Mouse (Mus musculus) forebrain, embryonic 10.5 days (tissue): Measurements from ENCODE around the gene Baiap2l2. TPM values are rescaled to one million over a fixed set of nuclear protein-coding genes. Genes with fewer than 3 reads are reported as not detected.
A peak's percentile ranks its signal among the peaks of the same experiment; 100 is the strongest.

Experiments
- DNase-seq: peaks from one replicate; pipeline ENCODE4 v3.0.0-alpha.2; 2017; ENCODE audit warnings: low spot score; ENCODE audit errors: extremely low spot score
- H3K27ac ChIP-seq: fragments of 300-500 bp; sonication (generic); 2 replicates; pipeline ENCODE4 v1.5.1; 2016; ENCODE audit warnings: mild to moderate bottlenecking
- H3K27me3 ChIP-seq: fragments of 300-500 bp; sonication (generic); 2 replicates; pipeline ENCODE4 v1.6.1; 2016; ENCODE audit warnings: mild to moderate bottlenecking; ENCODE audit not compliant: poor library complexity, severe bottlenecking
- H3K36me3 ChIP-seq: fragments of 300-500 bp; sonication (generic); replicated peaks from 2 replicates; pipeline ENCODE4 v1.6.1; 2016; ENCODE audit warnings: mild to moderate bottlenecking, moderate library complexity
- H3K4me1 ChIP-seq: fragments of 300-500 bp; sonication (generic); 2 replicates; pipeline ENCODE4 v1.6.1; 2016
- H3K4me3 ChIP-seq: fragments of 300-500 bp; sonication (generic); 2 replicates; pipeline ENCODE4 v1.5.1; 2016; ENCODE audit warnings: mild to moderate bottlenecking, moderate library complexity
- H3K9me3 ChIP-seq: fragments of 300-500 bp; sonication (generic); 2 replicates; pipeline ENCODE4 v1.6.1; 2016; ENCODE audit warnings: mild to moderate bottlenecking, moderate library complexity
- WGBS: fragments of 180-500 bp; shearing (Covaris S2); methylation state at CpG from one replicate; pipeline ENCODE4 v1.1.7; 2016; 5-methylcytosine and 5-hydroxymethylcytosine counted together
- polyA plus RNA-seq: library from polyadenylated mRNA; unstranded; fragments of >200 nt; fragmentation: Nextera tagmentation; extraction: Ambion mirVana; gene quantifications from 2 replicates; pipeline ENCODE4 v1.2.1, GENCODE M21; 2016

Gene Baiap2l2
- polyA plus RNA-seq, 1 experiment from 2014 or later = 2.2 TPM

- peaks cover 59% of the 10 kb centered on the region for H3K27me3 ChIP-seq
- H3K27ac ChIP-seq = no peak overlapping the region
- H3K36me3 ChIP-seq = no peaks in the 10 kb centered on the region
- H3K4me3 ChIP-seq = no peak overlapping the region
- whole genome bisulfite sequencing = 38% methylated on average over 1 of the region's 1 CpGs
- DNase-seq = no peak
- no peaks in the 10 kb centered on the region for H3K9me3 ChIP-seq
- peaks cover 21% of the 10 kb centered on the region for H3K4me1 ChIP-seq
Measured at GRCm38 (mm10) chr15:79268521-79268920, 16.8 kb downstream of the Baiap2l2 start.

- Histone ChIP-seq H3K36me3 (no peaks in the 10 kb centered on the region), H3K4me1 (peaks cover 30% of the 10 kb centered on the region), H3K9me3 (no peaks in the 10 kb centered on the region), H3K27ac (no peak overlapping the region), H3K4me3 (no peak overlapping the region), H3K27me3 (peaks cover 71% of the 10 kb centered on the region)
- WGBS = 73% methylated on average over 4 of the region's 4 CpGs
- DNase-seq = no peak
Measured at GRCm38 (mm10) chr15:79265384-79265783, 20.0 kb downstream of the Baiap2l2 start.

- Histone ChIP-seq H3K4me3 (no peak overlapping the region), H3K36me3 (no peaks in the 10 kb centered on the region), H3K27me3 (peaks cover 76% of the 10 kb centered on the region), H3K4me1 (peaks cover 29% of the 10 kb centered on the region), H3K9me3 (no peaks in the 10 kb centered on the region), H3K27ac (no peak overlapping the region)
- 91% methylated on average over 6 of the region's 6 CpGs for WGBS
- no peak for DNase-seq
Measured at GRCm38 (mm10) chr15:79263726-79264125, 21.6 kb downstream of the Baiap2l2 start.

- Histone ChIP-seq H3K36me3 (no peaks in the 10 kb centered on the region), H3K9me3 (no peaks in the 10 kb centered on the region), H3K4me1 (peaks cover 28% of the 10 kb centered on the region), H3K27me3 (peaks cover 77% of the 10 kb centered on the region), H3K4me3 (no peak overlapping the region), H3K27ac (no peak overlapping the region)
- no peak for DNase-seq
- 89% methylated on average over 3 of the region's 3 CpGs for WGBS
Measured at GRCm38 (mm10) chr15:79262786-79263309, 22.5 kb downstream of the Baiap2l2 start.

- H3K9me3 ChIP-seq = no peaks in the 10 kb centered on the region
- 25% methylated on average over 13 of the region's 13 CpGs for WGBS
- H3K36me3 ChIP-seq = no peaks in the 10 kb centered on the region
- no peak overlapping the region for H3K27ac ChIP-seq
- peaks cover 28% of the 10 kb centered on the region for H3K4me1 ChIP-seq
- peak; percentile 46 for DNase-seq
- H3K27me3 ChIP-seq = peaks cover 73% of the 10 kb centered on the region
- H3K4me3 ChIP-seq = peak overlapping the region; percentile 84
Measured at GRCm38 (mm10) chr15:79262375-79262774, 23.0 kb downstream of the Baiap2l2 start.

GRCm38 (mm10) chr15:79261757-79262156 lies 23.6 kb downstream of the Baiap2l2 start:
- H3K9me3 ChIP-seq = no peaks in the 10 kb centered on the region
- H3K27ac ChIP-seq = peak overlapping the region; percentile 83
- H3K4me3 ChIP-seq = peak overlapping the region; percentile 84
- no peaks in the 10 kb centered on the region for H3K36me3 ChIP-seq
- peaks cover 73% of the 10 kb centered on the region for H3K27me3 ChIP-seq
- DNase-seq = peak; percentile 36
- under 1% methylated on average over 18 of the region's 28 CpGs for WGBS
- H3K4me1 ChIP-seq = peaks cover 28% of the 10 kb centered on the region

- Histone ChIP-seq H3K4me1 (peaks cover 28% of the 10 kb centered on the region), H3K4me3 (peak overlapping the region; percentile 84), H3K36me3 (no peaks in the 10 kb centered on the region), H3K9me3 (no peaks in the 10 kb centered on the region), H3K27me3 (peaks cover 73% of the 10 kb centered on the region), H3K27ac (peak overlapping the region; percentile 83)
- 1% methylated on average over 62 of the region's 62 CpGs for WGBS
- DNase-seq = peak; percentile 41
Measured at GRCm38 (mm10) chr15:79261095-79261725, 24.1 kb downstream of the Baiap2l2 start.

- 39% methylated on average over 17 of the region's 17 CpGs for WGBS
- H3K27ac ChIP-seq = no peak overlapping the region
- H3K27me3 ChIP-seq = peaks cover 79% of the 10 kb centered on the region
- no peaks in the 10 kb centered on the region for H3K36me3 ChIP-seq
- H3K4me3 ChIP-seq = no peak overlapping the region
- H3K9me3 ChIP-seq = no peaks in the 10 kb centered on the region
- H3K4me1 ChIP-seq = peaks cover 34% of the 10 kb centered on the region
- no peak for DNase-seq
Measured at GRCm38 (mm10) chr15:79258521-79258920, 26.8 kb downstream of the Baiap2l2 start.

- 0 out of 2 replicates have a peak, but pooled peaks cover 1% of the 10 kb centered on the region for H3K36me3 ChIP-seq
- peaks cover 79% of the 10 kb centered on the region for H3K27me3 ChIP-seq
- DNase-seq = no peak
- H3K27ac ChIP-seq = no peak within 1 kb of the TSS
- H3K4me1 ChIP-seq = peaks cover 27% of the 10 kb centered on the region
- H3K4me3 ChIP-seq = no peak within 1 kb of the TSS
- H3K9me3 ChIP-seq = no peaks in the 10 kb centered on the region
- 24% methylated on average over 3 of the region's 3 CpGs for WGBS
Measured at GRCm38 (mm10) chr15:79254661-79255060, 30.7 kb downstream of the Baiap2l2 start, which contains the start of gene Slc16a8. Gene Slc16a8 (minus strand): TSS chr15:79254761.

- Histone ChIP-seq H3K36me3 (peaks cover 21% of the 10 kb centered on the region), H3K9me3 (no peaks in the 10 kb centered on the region), H3K4me3 (peak overlapping the region; percentile 51), H3K27me3 (peaks cover 71% of the 10 kb centered on the region), H3K27ac (peak overlapping the region; percentile 80), H3K4me1 (peaks cover 20% of the 10 kb centered on the region)
- DNase-seq = no peak
- WGBS = 35% methylated on average over 24 of the region's 24 CpGs
Measured at GRCm38 (mm10) chr15:79252580-79252979, 32.8 kb downstream of the Baiap2l2 start.

- peaks cover 71% of the 10 kb centered on the region for H3K27me3 ChIP-seq
- H3K27ac ChIP-seq = peak overlapping the region; percentile 80
Measured at GRCm38 (mm10) chr15:79251781-79252491, 33.4 kb downstream of the Baiap2l2 start.

GRCm38 (mm10) chr15:79251168-79251567 lies 34.2 kb downstream of the Baiap2l2 start:
- peaks cover 71% of the 10 kb centered on the region for H3K27me3 ChIP-seq
- H3K27ac ChIP-seq = no peak overlapping the region
- no peaks in the 10 kb centered on the region for H3K9me3 ChIP-seq
- peak overlapping the region; percentile 51; the same call in 1 of the 2 replicates for H3K4me3 ChIP-seq
- peaks cover 33% of the 10 kb centered on the region for H3K36me3 ChIP-seq
- 62% methylated on average over 7 of the region's 7 CpGs for WGBS
- peaks cover 20% of the 10 kb centered on the region for H3K4me1 ChIP-seq
- DNase-seq = no peak

More at GRCm38 (mm10) chr15:79251781-79252491, 33.4 kb downstream of the Baiap2l2 start:
- Histone ChIP-seq H3K4me3 (peak overlapping the region; percentile 51), H3K9me3 (no peaks in the 10 kb centered on the region), H3K4me1 (peaks cover 20% of the 10 kb centered on the region), H3K36me3 (peaks cover 25% of the 10 kb centered on the region)
- WGBS = 4% methylated on average over 61 of the region's 61 CpGs
- peak; percentile 56 for DNase-seq

GRCm38 (mm10) chr15:79250236-79250635 lies 35.1 kb downstream of the Baiap2l2 start:
- 82% methylated on average over 2 of the region's 2 CpGs for WGBS
- peaks cover 20% of the 10 kb centered on the region for H3K4me1 ChIP-seq
- no peak for DNase-seq
- peaks cover 66% of the 10 kb centered on the region for H3K27me3 ChIP-seq
- H3K9me3 ChIP-seq = no peaks in the 10 kb centered on the region
- no peak overlapping the region for H3K27ac ChIP-seq
- peaks cover 42% of the 10 kb centered on the region for H3K36me3 ChIP-seq
- no peak overlapping the region for H3K4me3 ChIP-seq
